ENCODE assay signal across 21 mouse cellular contexts in genomic region chr19:12780437-12780836, GRCm38 (mm10). TPM values are rescaled to one million over a fixed set of nuclear protein-coding genes. Genes with fewer than 3 reads are reported as not detected.
"Had no signal": no experiment of that assay in that cellular context is flagged by ENCODE, and none has a peak within 500 bp of the region (broad histone marks: within the 10 kb centered on the region; RNA-seq: fewer than 3 reads in every experiment).

No protein-coding gene starts in this region.

- H3K4me3 ChIP-seq: layer of hippocampus, adult 2 months; limb, embryonic 10.5 days; limb, embryonic 13.5 days; liver, embryonic 12.5 days; liver, embryonic 15.5 days; lung, embryonic 15.5 days; midbrain, embryonic 12.5 days; midbrain, embryonic 15.5 days; neural tube, embryonic 12.5 days; neural tube, embryonic 15.5 days had no signal

- DNase-seq: kidney, postnatal 14 days; kidney, postnatal 4 days; layer of hippocampus, adult 9-11 months; liver; lung, adult 18-20 months; lung, postnatal 10 days; lung, postnatal 36 days; right cerebral cortex, adult 18-20 months; thymus, adult 18-20 months; thymus, postnatal 36 days had no signal

- H3K27ac ChIP-seq: layer of hippocampus, adult 2 months; limb, embryonic 10.5 days; limb, embryonic 13.5 days; liver, embryonic 12.5 days; liver, embryonic 15.5 days; lung, embryonic 15.5 days; midbrain, embryonic 12.5 days; midbrain, embryonic 15.5 days; neural tube, embryonic 12.5 days; neural tube, embryonic 15.5 days had no signal

- H3K4me1 ChIP-seq: limb, embryonic 10.5 days; limb, embryonic 13.5 days; lung, embryonic 15.5 days; midbrain, embryonic 12.5 days; midbrain, embryonic 15.5 days; neural tube, embryonic 12.5 days; neural tube, embryonic 15.5 days had no signal

- H3K9me3 ChIP-seq: limb, embryonic 10.5 days; limb, embryonic 13.5 days; liver, embryonic 12.5 days; liver, embryonic 15.5 days; lung, embryonic 15.5 days; midbrain, embryonic 12.5 days; midbrain, embryonic 15.5 days; neural tube, embryonic 12.5 days; neural tube, embryonic 15.5 days had no signal

- H3K9ac ChIP-seq: limb, embryonic 13.5 days; liver, embryonic 12.5 days; liver, embryonic 15.5 days; lung, embryonic 15.5 days; midbrain, embryonic 12.5 days; midbrain, embryonic 15.5 days; neural tube, embryonic 12.5 days; neural tube, embryonic 15.5 days had no signal

RNA-seq across cellular contexts. Expression of gene Cntf, which starts 15.0 kb away (rescaled TPM):
- polyA plus RNA-seq: small intestine, adult 2 months had no signal
